Mouse (Mus musculus) ES-Bruce4 (cell line): ENCODE results near the gene E130114P18Rik.

Experiments
- CTCF ChIP-seq: IDR thresholded peaks from one replicate; pipeline ENCODE4 v1.8.1; 2011; ENCODE audit warnings: low read depth, low read length
- EP300 ChIP-seq: IDR thresholded peaks from 2 replicates; pipeline ENCODE4 v1.6.1; 2011; ENCODE audit warnings: low read depth, low read length; ENCODE audit not compliant: insufficient read depth
- POLR2A ChIP-seq: IDR thresholded peaks from one replicate; pipeline ENCODE4 v1.8.1; 2011; ENCODE audit warnings: low read length; ENCODE audit not compliant: insufficient read depth

- TF ChIP-seq EP300 (no peak), CTCF (no peak), POLR2A (no peak)
These were observed 9.6 kb upstream of the E130114P18Rik start for GRCm38 (mm10) chr4:97787515-97787914.
